Mouse (Mus musculus): ENCODE data around the gene Il25.

DNA sequence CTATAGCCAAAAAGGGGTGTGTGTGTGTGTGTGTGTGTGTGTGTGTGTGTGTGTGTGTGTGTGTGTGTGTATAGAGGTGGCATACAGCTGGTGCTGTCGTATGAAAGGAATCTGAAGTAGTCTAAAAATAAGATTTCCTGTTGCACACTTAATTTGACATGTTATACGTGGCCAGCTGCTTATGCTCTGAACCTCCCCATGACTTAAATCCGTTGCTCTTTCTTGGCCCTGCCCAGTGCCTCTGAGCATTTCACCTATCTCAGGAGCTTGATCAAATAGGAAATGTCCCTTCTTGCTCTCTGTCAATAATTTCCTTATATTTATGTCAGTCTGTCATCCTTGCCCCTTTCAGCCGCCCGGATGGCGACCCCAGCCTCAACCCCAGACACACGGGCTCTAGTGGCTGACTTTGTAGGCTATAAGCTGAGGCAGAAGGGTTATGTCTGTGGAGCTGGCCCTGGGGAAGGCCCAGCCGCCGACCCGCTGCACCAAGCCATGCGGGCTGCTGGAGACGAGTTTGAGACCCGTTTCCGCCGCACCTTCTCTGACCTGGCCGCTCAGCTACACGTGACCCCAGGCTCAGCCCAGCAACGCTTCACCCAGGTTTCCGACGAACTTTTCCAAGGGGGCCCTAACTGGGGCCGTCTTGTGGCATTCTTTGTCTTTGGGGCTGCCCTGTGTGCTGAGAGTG is 48.3 kb upstream of the Il25 start:
- no peak for TF ChIP-seq GATA1 (IDR thresholded peaks at IDR 0.05; ENCODE audit: low read length)
- TF ChIP-seq TAL1 (IDR thresholded peaks at IDR 0.05; ENCODE audit: low read length) = no peak

Measured in erythroblast, embryonic 14.5 days (primary cell).